Mouse (Mus musculus) limb, embryonic 13.5 days (tissue): ENCODE data around the gene Amhr2. TPM values are rescaled to one million over a fixed set of nuclear protein-coding genes. Genes with fewer than 3 reads are reported as not detected.

ENCODE experiments used
- ATAC-seq: fragments of 200-750 bp; cut with Nextera tagmentation; 2 replicates; pipeline ENCODE4 v1.8.0; 2017; ENCODE audit warnings: low read depth, moderate number of reproducible peaks, moderate TSS enrichment; ENCODE audit not compliant: low FRiP score
- H3K27ac ChIP-seq: fragments of 300-500 bp; sonication (generic); 2 replicates; pipeline ENCODE4 v1.5.1; 2015; ENCODE audit warnings: inconsistent platforms, mild to moderate bottlenecking, moderate library complexity
- H3K27me3 ChIP-seq: fragments of 300-500 bp; sonication (generic); 2 replicates; pipeline ENCODE4 v1.6.1; 2015; ENCODE audit warnings: mild to moderate bottlenecking, inconsistent platforms
- H3K36me3 ChIP-seq: fragments of 300-500 bp; sonication (generic); 2 replicates; pipeline ENCODE4 v1.6.1; 2015; ENCODE audit warnings: inconsistent platforms, mild to moderate bottlenecking, moderate library complexity
- H3K4me1 ChIP-seq: fragments of 300-500 bp; sonication (generic); 2 replicates; pipeline ENCODE4 v1.6.1; 2015; ENCODE audit warnings: inconsistent platforms
- H3K4me2 ChIP-seq: fragments of 300-500 bp; sonication (generic); replicated peaks from 2 replicates; pipeline ENCODE4 v1.6.1; 2015; ENCODE audit warnings: inconsistent platforms, mild to moderate bottlenecking, moderate library complexity
- H3K4me3 ChIP-seq: fragments of 300-500 bp; sonication (generic); 2 replicates; pipeline ENCODE4 v1.5.1; 2015; ENCODE audit warnings: moderate library complexity, mild to moderate bottlenecking, inconsistent platforms
- H3K9ac ChIP-seq: fragments of 300-500 bp; sonication (generic); 2 replicates; pipeline ENCODE4 v1.6.1; 2015; ENCODE audit warnings: mild to moderate bottlenecking, inconsistent platforms
- H3K9me3 ChIP-seq: fragments of 300-500 bp; sonication (generic); 2 replicates; pipeline ENCODE4 v1.6.1; 2016; ENCODE audit warnings: inconsistent platforms
- WGBS: fragments of 180-500 bp; shearing (Covaris S2); methylation state at CpG from one replicate; pipeline ENCODE4 v1.1.7; 2015; 5-methylcytosine and 5-hydroxymethylcytosine counted together
- polyA plus RNA-seq: library from polyadenylated mRNA; unstranded; fragments of >200 nt; fragmentation: Nextera tagmentation; extraction: Ambion mirVana; gene quantifications from 2 replicates; pipeline ENCODE4 v1.2.1, GENCODE M21; 2015

The Amhr2 gene
- polyA plus RNA-seq, 1 experiment from 2014 or later: 0.36 TPM

GRCm38 (mm10) chr15:102460971-102461370, 15.8 kb downstream of the Amhr2 start:
- Histone ChIP-seq H3K4me2 (no peak overlapping the region), H3K9ac (no peak overlapping the region), H3K27me3 (no peaks in the 10 kb centered on the region), H3K27ac (no peak overlapping the region), H3K4me3 (no peak overlapping the region), H3K36me3 (peaks cover 12% of the 10 kb centered on the region), H3K9me3 (no peaks in the 10 kb centered on the region), H3K4me1 (peaks cover 14% of the 10 kb centered on the region)
- 74% methylated on average over 4 of the region's 4 CpGs for WGBS
- ATAC-seq: no peak

- Histone ChIP-seq H3K27me3 (no peaks in the 10 kb centered on the region), H3K4me3 (no peak overlapping the region), H3K4me2 (no peak overlapping the region), H3K36me3 (peaks cover 12% of the 10 kb centered on the region), H3K27ac (no peak overlapping the region), H3K9ac (no peak overlapping the region), H3K9me3 (no peaks in the 10 kb centered on the region), H3K4me1 (peaks cover 14% of the 10 kb centered on the region)
- no peak for ATAC-seq
- 83% methylated on average over 9 of the region's 9 CpGs for WGBS
Observed at GRCm38 (mm10) chr15:102461430-102462075, 16.4 kb downstream of the Amhr2 start.

GRCm38 (mm10) chr15:102463666-102464065, 18.5 kb downstream of the Amhr2 start:
- Histone ChIP-seq H3K4me2 (no peak overlapping the region), H3K4me3 (no peak overlapping the region), H3K36me3 (peaks cover 12% of the 10 kb centered on the region), H3K9me3 (no peaks in the 10 kb centered on the region), H3K27me3 (no peaks in the 10 kb centered on the region), H3K27ac (no peak overlapping the region), H3K9ac (no peak overlapping the region), H3K4me1 (peaks cover 14% of the 10 kb centered on the region)
- ATAC-seq: no peak

GRCm38 (mm10) chr15:102468675-102469370, 23.7 kb downstream of the Amhr2 start:
- H3K4me1 ChIP-seq: peaks cover 17% of the 10 kb centered on the region
- H3K36me3 ChIP-seq: peaks cover 4% of the 10 kb centered on the region
- no peak overlapping the region for H3K4me2 ChIP-seq
- no peak for ATAC-seq
- no peak overlapping the region for H3K9ac ChIP-seq
- H3K9me3 ChIP-seq: no peaks in the 10 kb centered on the region
- H3K27ac ChIP-seq: no peak overlapping the region
- no peak overlapping the region for H3K4me3 ChIP-seq
- no peaks in the 10 kb centered on the region for H3K27me3 ChIP-seq
- 94% methylated on average over 9 of the region's 9 CpGs for WGBS

- ATAC-seq: peak; percentile 99
- Histone ChIP-seq H3K9me3 (no peaks in the 10 kb centered on the region), H3K4me2 (peak within 1 kb of the TSS; percentile 63), H3K36me3 (peaks cover 18% of the 10 kb centered on the region), H3K27me3 (no peaks in the 10 kb centered on the region), H3K4me3 (peak within 1 kb of the TSS; percentile 82), H3K9ac (peak within 1 kb of the TSS; percentile 96), H3K27ac (peak within 1 kb of the TSS; percentile 98), H3K4me1 (peaks cover 17% of the 10 kb centered on the region)
- under 1% methylated on average over 34 of the region's 40 CpGs for WGBS
Observed at GRCm38 (mm10) chr15:102470183-102470604, 25.0 kb downstream of the Amhr2 start, which contains the start of gene Pcbp2. Gene Pcbp2 (plus strand): TSS chr15:102470539.

- peak; percentile 60 for ATAC-seq
- peak overlapping the region; percentile 63 for H3K4me2 ChIP-seq
- H3K9ac ChIP-seq: peak overlapping the region; percentile 96
- peaks cover 17% of the 10 kb centered on the region for H3K4me1 ChIP-seq
- under 1% methylated on average over 37 of the region's 67 CpGs for WGBS
- no peaks in the 10 kb centered on the region for H3K9me3 ChIP-seq
- H3K4me3 ChIP-seq: peak overlapping the region; percentile 82
- H3K27ac ChIP-seq: peak overlapping the region; percentile 98
- H3K27me3 ChIP-seq: no peaks in the 10 kb centered on the region
- H3K36me3 ChIP-seq: peaks cover 23% of the 10 kb centered on the region
Observed at GRCm38 (mm10) chr15:102470605-102471294, 25.6 kb downstream of the Amhr2 start.

GRCm38 (mm10) chr15:102471295-102471645, 26.1 kb downstream of the Amhr2 start:
- H3K36me3 ChIP-seq: peaks cover 29% of the 10 kb centered on the region
- no peaks in the 10 kb centered on the region for H3K27me3 ChIP-seq
- 1% methylated on average over 10 of the region's 10 CpGs for WGBS
- ATAC-seq: no peak
- peak overlapping the region; percentile 96 for H3K9ac ChIP-seq
- H3K4me1 ChIP-seq: peaks cover 17% of the 10 kb centered on the region
- peak overlapping the region; percentile 98 for H3K27ac ChIP-seq
- peak overlapping the region; percentile 82 for H3K4me3 ChIP-seq
- H3K4me2 ChIP-seq: peak overlapping the region; percentile 63
- H3K9me3 ChIP-seq: no peaks in the 10 kb centered on the region

- H3K36me3 ChIP-seq: peaks cover 33% of the 10 kb centered on the region
- peak overlapping the region; percentile 63 for H3K4me2 ChIP-seq
- ATAC-seq: no peak
- no peak overlapping the region for H3K27ac ChIP-seq
- peak overlapping the region; percentile 82 for H3K4me3 ChIP-seq
- peak overlapping the region; percentile 96 for H3K9ac ChIP-seq
- H3K27me3 ChIP-seq: no peaks in the 10 kb centered on the region
- no peaks in the 10 kb centered on the region for H3K9me3 ChIP-seq
- peaks cover 17% of the 10 kb centered on the region for H3K4me1 ChIP-seq
Observed at GRCm38 (mm10) chr15:102471727-102472126, 26.6 kb downstream of the Amhr2 start.

GRCm38 (mm10) chr15:102473246-102473645, 28.1 kb downstream of the Amhr2 start:
- ATAC-seq: no peak
- no peak overlapping the region for H3K4me3 ChIP-seq
- no peaks in the 10 kb centered on the region for H3K27me3 ChIP-seq
- H3K4me1 ChIP-seq: peaks cover 17% of the 10 kb centered on the region
- 74% methylated on average over 2 of the region's 2 CpGs for WGBS
- no peak overlapping the region for H3K27ac ChIP-seq
- H3K4me2 ChIP-seq: peak overlapping the region; percentile 31; the same call in 1 of the 2 replicates
- H3K9ac ChIP-seq: no peak overlapping the region
- H3K36me3 ChIP-seq: peaks cover 47% of the 10 kb centered on the region
- H3K9me3 ChIP-seq: no peaks in the 10 kb centered on the region

- no peak overlapping the region for H3K27ac ChIP-seq
- no peaks in the 10 kb centered on the region for H3K9me3 ChIP-seq
- H3K9ac ChIP-seq: no peak overlapping the region
- no peaks in the 10 kb centered on the region for H3K27me3 ChIP-seq
- no peak overlapping the region for H3K4me3 ChIP-seq
- H3K4me1 ChIP-seq: peaks cover 17% of the 10 kb centered on the region
- ATAC-seq: no peak
- H3K4me2 ChIP-seq: no peak overlapping the region
- H3K36me3 ChIP-seq: peaks cover 59% of the 10 kb centered on the region
- 86% methylated on average over 2 of the region's 2 CpGs for WGBS
Observed at GRCm38 (mm10) chr15:102474520-102474919, 29.4 kb downstream of the Amhr2 start.

- WGBS: 83% methylated on average over 3 of the region's 3 CpGs
- no peak overlapping the region for H3K9ac ChIP-seq
- no peak overlapping the region for H3K4me2 ChIP-seq
- no peak overlapping the region for H3K4me3 ChIP-seq
- no peak overlapping the region for H3K27ac ChIP-seq
- no peaks in the 10 kb centered on the region for H3K4me1 ChIP-seq
- H3K9me3 ChIP-seq: no peaks in the 10 kb centered on the region
- ATAC-seq: no peak
- H3K36me3 ChIP-seq: peaks cover 84% of the 10 kb centered on the region
- no peaks in the 10 kb centered on the region for H3K27me3 ChIP-seq
Observed at GRCm38 (mm10) chr15:102483136-102483535, 38.0 kb downstream of the Amhr2 start.

GRCm38 (mm10) chr15:102485853-102486252, 40.7 kb downstream of the Amhr2 start:
- Histone ChIP-seq H3K4me2 (no peak overlapping the region), H3K9me3 (no peaks in the 10 kb centered on the region), H3K4me1 (no peaks in the 10 kb centered on the region), H3K9ac (no peak overlapping the region), H3K4me3 (no peak overlapping the region), H3K27me3 (no peaks in the 10 kb centered on the region), H3K27ac (no peak overlapping the region), H3K36me3 (peaks cover 85% of the 10 kb centered on the region)
- WGBS: 92% methylated on average over 12 of the region's 12 CpGs
- no peak for ATAC-seq
